Mouse (Mus musculus) ES-E14 (cell line): Measurements from ENCODE around the gene Ubc. TPM values are rescaled to one million over a fixed set of nuclear protein-coding genes. Genes with fewer than 3 reads are reported as not detected.

Experiments
- DNase-seq: peaks from one replicate; pipeline ENCODE4 v3.0.0-alpha.2; 2013; ENCODE audit warnings: low read depth, low spot score
- H3K27ac ChIP-seq: 2 replicates; pipeline ENCODE4 v1.5.1; 2012; ENCODE audit warnings: low read depth, mild to moderate bottlenecking, low read length, moderate library complexity, mixed read lengths; ENCODE audit not compliant: poor library complexity, insufficient read depth, severe bottlenecking
- H3K36me3 ChIP-seq: 2 replicates; pipeline ENCODE4 v1.6.1; 2012; ENCODE audit warnings: mild to moderate bottlenecking, low read length, moderate library complexity, mixed read lengths; ENCODE audit not compliant: control insufficient read depth, poor library complexity, insufficient read depth, severe bottlenecking
- H3K4me1 ChIP-seq, 2 experiments: fragments of 150-350 bp in 1 of 2; sonication (generic) in 1 of 2; 2 replicates each; pipeline ENCODE4 v1.6.1; 2012; ENCODE audit warnings: low read length in 2 of 2, mild to moderate bottlenecking in 1 of 2, mixed read lengths in 1 of 2; ENCODE audit not compliant: control insufficient read depth in 2 of 2, insufficient read depth in 2 of 2, poor library complexity in 1 of 2
- H3K4me3 ChIP-seq, 2 experiments: fragments of 150-350 bp in 1 of 2; sonication (generic) in 1 of 2; 2 replicates each; pipeline ENCODE4 v1.5.1; 2012; ENCODE audit warnings: low read length in 2 of 2, low read depth in 1 of 2, mild to moderate bottlenecking in 1 of 2, mixed read lengths in 1 of 2; ENCODE audit not compliant: insufficient read depth in 1 of 2, poor library complexity in 1 of 2, severe bottlenecking in 1 of 2
- H3K9ac ChIP-seq: 2 replicates; pipeline ENCODE4 v1.6.1; 2012; ENCODE audit warnings: low read depth, mild to moderate bottlenecking, low read length, mixed read lengths; ENCODE audit not compliant: poor library complexity, insufficient read depth, severe bottlenecking
- H3K9me3 ChIP-seq: fragments of 150-350 bp; sonication (generic); 2 replicates; pipeline ENCODE4 v1.6.1; 2012; ENCODE audit warnings: low read depth, mild to moderate bottlenecking, low read length; ENCODE audit not compliant: control insufficient read depth, insufficient read depth
- CHD2 ChIP-seq: IDR thresholded peaks from 2 replicates; pipeline ENCODE4 v1.6.1; 2014; ENCODE audit warnings: mild to moderate bottlenecking, low read depth, low read length, inconsistent platforms
- HCFC1 ChIP-seq: IDR thresholded peaks from 2 replicates; pipeline ENCODE4 v1.6.1; 2012; ENCODE audit warnings: low read length, inconsistent platforms, borderline replicate concordance; ENCODE audit not compliant: insufficient read depth
- MAFK ChIP-seq: IDR thresholded peaks from 2 replicates; pipeline ENCODE4 v1.6.1; 2014; ENCODE audit warnings: mild to moderate bottlenecking, low read depth, low read length, inconsistent platforms; ENCODE audit not compliant: insufficient read depth
- ZC3H11A ChIP-seq: IDR thresholded peaks from 2 replicates; pipeline ENCODE4 v1.6.1; 2012; ENCODE audit warnings: low read depth, mild to moderate bottlenecking, inconsistent platforms, low read length, borderline replicate concordance
- ZNF384 ChIP-seq: IDR thresholded peaks from 2 replicates; pipeline ENCODE4 v1.6.1; 2012; ENCODE audit warnings: low read depth, low read length, inconsistent platforms
- in situ Hi-C, 2 experiments: fragments of 600-800 bp; cut with MboI; formaldehyde crosslinking; loops; one replicate each; pipeline ENCODE4 v1.15.1; 2025; ENCODE audit warnings: low sequenced_read_pairs in 2 of 2, inconsistent platforms in 1 of 2; ENCODE audit not compliant: unreplicated experiment in 2 of 2
- total RNA-seq: library from RNA; depleted of rRNA; stranded (reverse); fragments of 300-350 nt; gene quantifications from 2 replicates; pipeline ENCODE4 v1.2.3, GENCODE M21; 2012; rRNA removed

Gene Ubc
- total RNA-seq, 1 experiment: 1,120 TPM

- in situ Hi-C loops: no loop called here
- no peak for TF ChIP-seq CHD2
- TF ChIP-seq ZC3H11A: no peak
- no peak for TF ChIP-seq ZNF384
- Histone ChIP-seq H3K36me3 (no peaks in the 10 kb centered on the region), H3K9me3 (no peaks in the 10 kb centered on the region), H3K4me1 (peaks cover 3 to 4% of the 10 kb centered on the region in 2 experiments; a peak in 2 of 4 replicates), H3K4me3 (peak overlapping the region; percentile 75 to 99), H3K27ac (no peak overlapping the region), H3K9ac (peak overlapping the region; percentile 65; the same call in 1 of the 2 replicates)
- no peak for DNase-seq
Measured at GRCm38 (mm10) chr5:125339851-125340531, 50.0 kb downstream of the Ubc start.

GRCm38 (mm10) chr5:125339108-125339751 is 50.8 kb downstream of the Ubc start:
- TF ChIP-seq CHD2: no peak
- in situ Hi-C loops: no loop called here
- peak overlapping the region; percentile 65; the same call in 1 of the 2 replicates for H3K9ac ChIP-seq
- H3K4me3 ChIP-seq: peak overlapping the region; percentile 75 to 99
- no peaks in the 10 kb centered on the region for H3K9me3 ChIP-seq
- no peak for DNase-seq
- H3K27ac ChIP-seq: no peak overlapping the region
- H3K4me1 ChIP-seq: peaks cover 4 to 7% of the 10 kb centered on the region in 2 experiments; a peak in 3 of 4 replicates
- peaks cover 2% of the 10 kb centered on the region; the same call in 1 of the 2 replicates for H3K36me3 ChIP-seq

GRCm38 (mm10) chr5:125337526-125337925 is 52.5 kb downstream of the Ubc start:
- Histone ChIP-seq H3K36me3 (peaks cover 2% of the 10 kb centered on the region; the same call in 1 of the 2 replicates), H3K4me3 (no peak overlapping the region), H3K4me1 (peaks cover 4 to 7% of the 10 kb centered on the region in 2 experiments; a peak in 3 of 4 replicates), H3K9ac (no peak overlapping the region), H3K9me3 (no peaks in the 10 kb centered on the region), H3K27ac (no peak overlapping the region)
- in situ Hi-C loops: no loop called here
- DNase-seq: no peak
- TF ChIP-seq ZNF384: no peak
- no peak for TF ChIP-seq CHD2
- TF ChIP-seq ZC3H11A: no peak
- TF ChIP-seq MAFK: no peak
- no peak for TF ChIP-seq HCFC1

- TF ChIP-seq ZNF384 (no peak), MAFK (no peak), HCFC1 (no peak), CHD2 (no peak), ZC3H11A (no peak)
- Histone ChIP-seq H3K36me3 (peaks cover 2% of the 10 kb centered on the region; the same call in 1 of the 2 replicates), H3K4me1 (peaks cover 4 to 10% of the 10 kb centered on the region in 2 experiments; a peak in 3 of 4 replicates), H3K27ac (no peak overlapping the region), H3K9ac (no peak overlapping the region), H3K9me3 (no peaks in the 10 kb centered on the region), H3K4me3 (no peak overlapping the region)
- in situ Hi-C loops: no loop called here
- DNase-seq: no peak
Measured at GRCm38 (mm10) chr5:125337012-125337411, 53.0 kb downstream of the Ubc start.

Other genes starting within 250 kb of the Ubc start
- 19.8 and 19.9 TPM in 2 replicates for gene Ncor2, start 211.0 kb downstream of the Ubc start, total RNA-seq
- gene Scarb1, start 49.1 kb downstream of the Ubc start, total RNA-seq: 28.8 and 36.8 TPM in 2 replicates
- 0.98 and 1.6 TPM in 2 replicates for gene Gm10382, start 880 bp downstream of the Ubc start, total RNA-seq
- 24.7 and 26.3 TPM in 2 replicates for gene Dhx37, start 43.9 kb upstream of the Ubc start, total RNA-seq
- 52.7 and 80.5 TPM in 2 replicates for gene Bri3bp, start 51.4 kb upstream of the Ubc start, total RNA-seq
- gene Aacs, start 85.6 kb upstream of the Ubc start, total RNA-seq: 16.5 and 20.6 TPM in 2 replicates
- gene Tmem132b, start 141.6 kb upstream of the Ubc start, total RNA-seq: 0.13 and 0.48 TPM in 2 replicates